Mouse (Mus musculus): ENCODE results near the gene Pik3r1.

Gene Pik3r1

GRCm38 (mm10) chr13:101678984-101679383 lies 89.0 kb downstream of the Pik3r1 start:
- CTCF ChIA-PET = no interaction called here
- POLR2A ChIA-PET = no interaction called here

GRCm38 (mm10) chr13:101678036-101678435 lies 90.0 kb downstream of the Pik3r1 start:
- POLR2A ChIA-PET = no interaction called here

DNA sequence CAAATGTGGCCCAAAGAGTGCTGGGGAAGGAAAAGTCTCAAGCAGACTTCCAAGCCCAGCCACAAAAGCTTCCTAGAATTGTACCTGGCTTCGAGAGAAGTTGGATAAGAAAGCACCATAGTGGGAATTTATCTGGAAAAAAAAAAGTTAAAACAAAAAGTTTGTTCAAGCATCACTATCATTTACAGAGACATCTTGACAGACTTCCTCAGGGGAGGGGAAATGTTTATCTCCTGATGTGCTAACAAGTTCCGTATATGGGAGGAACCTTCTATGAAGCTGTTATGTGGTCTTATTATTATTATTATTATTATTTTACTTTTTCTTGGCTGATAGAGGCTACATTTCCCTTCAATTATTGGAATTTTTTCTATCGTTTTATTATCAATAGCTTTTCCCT lies 94.1 kb downstream of the Pik3r1 start:
- CTCF ChIA-PET = no interaction called here
- POLR2A ChIA-PET = no interaction called here

More at GRCm38 (mm10) chr13:101678036-101678435, 90.0 kb downstream of the Pik3r1 start:
- CTCF ChIA-PET = no interaction called here

GRCm38 (mm10) chr13:101668859-101669258 lies 99.2 kb downstream of the Pik3r1 start:
- ChIA-PET CTCF (no interaction called here), POLR2A (no interaction called here)

- CTCF ChIA-PET = no interaction called here
Observed at GRCm38 (mm10) chr13:101664010-101664409, 104.0 kb downstream of the Pik3r1 start.

GRCm38 (mm10) chr13:101662900-101663299 lies 105.1 kb downstream of the Pik3r1 start:
- POLR2A ChIA-PET = no interaction called here
- CTCF ChIA-PET = no interaction called here

More at GRCm38 (mm10) chr13:101664010-101664409, 104.0 kb downstream of the Pik3r1 start:
- POLR2A ChIA-PET = no interaction called here

GRCm38 (mm10) chr13:101661567-101661966 lies 106.5 kb downstream of the Pik3r1 start:
- ChIA-PET POLR2A (interaction anchor here in 1 of 4 experiments (0.9 kb wide), 1 partner anchor 18 kb away, joined by 3 read pairs; no protein-coding TSS in a partner anchor), CTCF (no interaction called here)

GRCm38 (mm10) chr13:101660187-101660586 lies 107.8 kb downstream of the Pik3r1 start:
- ChIA-PET POLR2A (no interaction called here), CTCF (no interaction called here)

DNA sequence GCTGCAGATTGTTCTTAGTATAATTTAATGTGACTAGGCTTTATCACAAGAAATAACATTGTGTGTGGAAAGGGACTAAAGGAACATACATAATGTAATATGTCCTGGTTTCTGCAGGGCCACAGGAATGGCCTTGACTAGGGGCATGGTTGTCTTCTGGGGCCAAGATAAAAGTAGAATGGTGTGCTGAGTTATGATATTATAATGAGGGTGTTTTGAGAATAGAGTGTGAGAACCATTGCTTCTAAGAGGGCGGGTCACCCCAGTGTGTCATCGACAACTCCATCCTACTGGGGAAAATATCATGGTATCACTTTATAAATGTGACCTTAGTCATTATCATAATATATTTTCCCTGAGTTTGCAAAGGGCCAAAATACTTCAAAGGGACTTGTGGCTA lies 115.9 kb downstream of the Pik3r1 start:
- POLR2A ChIA-PET = no interaction called here
- CTCF ChIA-PET = no interaction called here

DNA sequence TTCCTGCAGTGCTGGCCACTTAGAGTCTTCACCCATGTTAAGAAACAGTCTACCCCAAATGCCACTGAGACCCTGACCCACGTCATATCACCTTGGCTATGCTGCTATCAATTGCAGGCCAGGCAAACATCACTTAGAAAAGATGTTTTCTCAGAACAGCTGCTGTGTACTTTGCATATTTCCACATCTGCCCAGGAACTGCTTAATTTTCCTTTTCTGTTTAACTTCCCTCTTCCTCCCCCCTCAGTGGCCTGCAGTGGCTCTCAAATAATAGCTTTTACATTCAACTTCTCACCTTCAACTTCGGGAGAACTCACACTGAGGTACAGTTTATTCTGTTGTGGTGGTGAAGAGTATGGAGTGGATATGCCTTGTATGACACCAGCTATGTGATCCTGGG lies 126.4 kb downstream of the Pik3r1 start:
- ChIA-PET CTCF (interaction anchor here in 1 of 4 experiments (0.6 kb wide), 1 partner anchor 66 kb away, joined by 5 read pairs; no protein-coding TSS in a partner anchor), POLR2A (no interaction called here)

DNA sequence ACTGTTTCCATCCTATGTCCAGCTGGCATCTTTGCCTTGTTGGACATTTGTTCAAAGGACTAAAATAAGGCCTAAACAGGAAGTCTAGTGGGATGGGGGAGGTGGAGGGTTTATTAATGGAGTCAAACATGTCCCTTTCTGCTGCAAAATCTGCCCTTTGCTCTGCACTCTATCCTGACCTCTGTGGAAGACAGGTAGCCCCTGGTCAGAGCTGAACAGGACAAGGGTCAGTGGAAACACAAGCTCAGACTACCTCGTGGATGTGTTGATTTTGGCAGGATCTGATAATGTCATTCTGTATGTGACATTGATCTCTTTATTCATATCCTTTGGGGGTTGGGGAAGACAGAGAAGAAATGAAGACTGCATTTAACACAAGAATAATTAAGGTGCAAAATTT lies 132.2 kb downstream of the Pik3r1 start:
- CTCF ChIA-PET = no interaction called here
- POLR2A ChIA-PET = no interaction called here

GRCm38 (mm10) chr13:101634420-101634819 lies 133.6 kb downstream of the Pik3r1 start:
- ChIA-PET POLR2A (no interaction called here), CTCF (no interaction called here)

GRCm38 (mm10) chr13:101633620-101634019 lies 134.4 kb downstream of the Pik3r1 start:
- ChIA-PET POLR2A (no interaction called here), CTCF (no interaction called here)

- CTCF ChIA-PET = no interaction called here
- POLR2A ChIA-PET = no interaction called here
Observed at GRCm38 (mm10) chr13:101632771-101633170, 135.2 kb downstream of the Pik3r1 start.

DNA sequence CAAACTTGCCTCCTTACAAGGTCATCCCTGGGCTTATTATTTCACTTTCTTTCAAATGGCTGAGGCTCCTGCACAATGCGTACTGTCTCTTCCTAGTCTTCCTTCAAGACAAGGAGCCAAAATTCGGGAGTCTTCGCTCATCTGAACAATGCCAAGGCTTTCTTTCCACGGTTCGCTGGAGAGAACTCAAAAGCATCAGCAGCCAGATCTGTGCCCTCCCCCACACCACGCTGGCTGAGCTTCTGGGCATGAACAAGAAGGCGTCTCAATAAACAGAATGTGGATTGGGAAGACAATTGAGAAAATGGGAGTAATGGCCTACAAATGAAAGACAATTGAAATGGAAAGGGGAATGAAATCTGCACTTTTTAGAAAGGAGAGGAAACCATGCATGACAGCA lies 136.5 kb downstream of the Pik3r1 start:
- POLR2A ChIA-PET = no interaction called here
- CTCF ChIA-PET = no interaction called here
